Mouse (Mus musculus): Measurements from ENCODE around the gene Gcfc2. TPM values are rescaled to one million over a fixed set of nuclear protein-coding genes. Genes with fewer than 3 reads are reported as not detected.
A peak's percentile ranks its signal among the peaks of the same experiment; 100 is the strongest.

Gene Gcfc2
- polyA plus RNA-seq (2014; fragmentation: Nextera tagmentation; extraction: Ambion mirVana) = 10.7 and 12.4 TPM in 2 replicates

DNA sequence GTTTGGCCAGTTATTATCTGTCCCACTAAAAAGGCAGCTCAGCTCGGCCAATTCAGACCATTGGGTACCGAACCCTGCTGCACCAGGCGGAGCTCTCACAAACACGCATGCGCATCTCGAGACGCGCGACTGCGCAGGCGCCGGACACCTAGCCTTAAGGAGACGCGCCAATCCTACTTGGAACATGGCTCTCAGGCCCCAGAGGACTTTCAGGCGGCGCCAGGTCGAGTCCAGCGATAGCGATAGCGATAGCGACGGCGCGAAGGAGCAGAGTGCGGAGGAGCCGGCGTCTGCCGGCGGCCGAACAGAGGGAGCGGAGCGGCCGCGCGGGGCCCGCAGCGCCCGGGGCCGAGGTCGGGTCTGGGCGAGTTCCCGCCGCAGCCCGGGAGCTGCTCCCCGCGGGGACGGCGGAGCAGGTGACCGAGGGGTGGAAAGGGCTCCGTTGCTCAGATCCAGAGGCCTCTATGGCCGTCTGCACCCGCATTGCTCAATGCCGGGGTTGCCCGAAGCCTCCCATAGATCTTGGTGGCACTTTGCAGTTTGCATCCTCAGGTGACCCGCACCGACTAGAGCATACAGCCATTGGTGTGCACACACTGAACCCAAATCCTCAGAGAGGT, at the start of gene Gcfc2:
Gene Gcfc2 (plus strand): TSS at position 147 of the 620 bp plus-strand sequence.
- Histone ChIP-seq H3K9ac (ENCODE audit: low read depth, low read length) (peak within 1 kb of the TSS; percentile 76), H3K4me1 (replicated peaks; ENCODE audit: control insufficient read depth, insufficient read depth, low read length) (peaks cover 10% of the 10 kb centered on the region), H3K27ac (ENCODE audit: low read depth, low read length) (0 out of 2 replicates have a peak within 1 kb of the TSS, but pooled peaks have one; percentile 60), H3K36me3 (ENCODE audit: control insufficient read depth, insufficient read depth, low read length) (peaks cover 7% of the 10 kb centered on the region; the same call in 1 of the 2 replicates), H3K27me3 (replicated peaks; ENCODE audit: control insufficient read depth, insufficient read depth, low read length) (no peaks in the 10 kb centered on the region), H3K4me2 (peak within 1 kb of the TSS; percentile 78), H3K4me3 (ENCODE audit: low read depth, low read length) (peak within 1 kb of the TSS; percentile 77), H3K9me3 (ENCODE audit: control insufficient read depth, low read length) (no peaks in the 10 kb centered on the region)
- under 1% methylated on average over 56 of the region's 56 CpGs for WGBS
- DNase-seq (ENCODE audit: low spot score) (peak; percentile 93), ATAC-seq (replicated peaks; ENCODE audit: low FRiP score) (peak; percentile 92)

DNA sequence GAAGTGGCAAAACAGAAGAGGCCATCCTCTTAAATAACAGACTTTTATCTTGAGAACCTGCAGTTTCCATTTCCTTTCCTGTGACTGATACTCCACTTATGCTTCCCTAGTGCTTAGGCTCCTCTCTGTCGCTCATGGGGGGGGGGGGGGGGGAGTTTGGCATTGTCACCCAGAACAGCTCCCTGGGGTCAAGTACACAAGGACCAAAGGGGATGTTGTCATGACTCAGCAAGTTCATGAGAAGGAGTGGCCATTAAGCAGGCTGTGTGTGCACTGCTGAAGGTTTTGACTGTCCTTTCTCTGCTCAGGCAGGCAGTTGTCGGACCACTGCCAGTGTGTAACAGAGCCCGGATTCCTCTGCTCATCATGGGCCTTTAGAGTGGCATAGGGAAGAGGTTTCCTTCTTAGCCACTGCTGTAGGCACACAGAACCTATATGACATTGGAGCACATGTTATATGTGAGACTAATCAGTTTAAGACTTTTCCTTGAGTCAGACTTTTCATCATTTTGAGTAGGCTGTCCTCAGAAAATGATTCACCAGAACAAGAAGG, 27.7 kb upstream of the Gcfc2 start:
- H3K27ac ChIP-seq (ENCODE audit: low read depth, low read length) = no peak overlapping the region
- DNase-seq (ENCODE audit: low spot score) (no peak), ATAC-seq (replicated peaks; ENCODE audit: low FRiP score) (peak; percentile 43; the same call in 1 of the 2 replicates)
- H3K9ac ChIP-seq (ENCODE audit: low read depth, low read length) = no peak overlapping the region
- H3K4me3 ChIP-seq (ENCODE audit: low read depth, low read length) = no peak overlapping the region
- H3K36me3 ChIP-seq (ENCODE audit: control insufficient read depth, insufficient read depth, low read length) = no peaks in the 10 kb centered on the region
- H3K4me1 ChIP-seq (replicated peaks; ENCODE audit: control insufficient read depth, insufficient read depth, low read length) = no peaks in the 10 kb centered on the region
- 72% methylated on average over 2 of the region's 3 CpGs for WGBS
- no peaks in the 10 kb centered on the region for H3K9me3 ChIP-seq (ENCODE audit: control insufficient read depth, low read length)
- no peaks in the 10 kb centered on the region for H3K27me3 ChIP-seq (replicated peaks; ENCODE audit: control insufficient read depth, insufficient read depth, low read length)
- no peak overlapping the region for H3K4me2 ChIP-seq

DNA sequence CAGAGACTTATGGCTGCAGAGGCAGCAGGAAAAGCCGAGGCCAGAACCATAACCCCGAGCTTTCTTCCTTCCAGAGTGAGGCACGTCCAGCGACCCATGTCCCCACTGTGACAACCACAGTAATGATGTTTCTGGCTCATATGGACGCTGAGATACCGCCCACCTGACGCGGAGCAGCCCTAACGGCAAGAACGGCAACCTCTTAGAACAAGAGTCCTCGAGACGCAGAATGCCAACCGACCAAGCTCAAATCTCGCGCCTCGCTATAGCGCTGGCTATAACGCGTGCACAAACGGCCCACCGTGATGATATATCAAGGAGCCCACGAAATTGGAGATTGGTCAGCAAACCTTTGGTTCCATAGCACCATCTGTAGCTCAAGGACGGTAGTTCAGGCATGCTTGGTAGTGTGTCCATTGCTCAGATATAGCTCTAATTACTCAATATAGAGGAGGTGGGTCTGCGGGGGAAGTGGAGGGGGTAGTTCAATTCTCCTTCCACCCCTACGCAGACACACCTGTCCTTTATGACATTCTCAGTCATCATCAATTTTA, 13.1 kb upstream of the Gcfc2 start:
- H3K27me3 ChIP-seq (replicated peaks; ENCODE audit: control insufficient read depth, insufficient read depth, low read length) = no peaks in the 10 kb centered on the region
- no peak for DNase-seq (ENCODE audit: low spot score)
- WGBS = 80% methylated on average over 25 of the region's 25 CpGs
- no peak overlapping the region for H3K4me3 ChIP-seq (ENCODE audit: low read depth, low read length)
- H3K27ac ChIP-seq (ENCODE audit: low read depth, low read length) = no peak overlapping the region
- H3K4me1 ChIP-seq (replicated peaks; ENCODE audit: control insufficient read depth, insufficient read depth, low read length) = no peaks in the 10 kb centered on the region
- ATAC-seq (replicated peaks; ENCODE audit: low FRiP score) = no peak
- H3K4me2 ChIP-seq = no peak overlapping the region
- H3K9me3 ChIP-seq (ENCODE audit: control insufficient read depth, low read length) = no peaks in the 10 kb centered on the region
- no peak overlapping the region for H3K9ac ChIP-seq (ENCODE audit: low read depth, low read length)
- no peaks in the 10 kb centered on the region for H3K36me3 ChIP-seq (ENCODE audit: control insufficient read depth, insufficient read depth, low read length)

DNA sequence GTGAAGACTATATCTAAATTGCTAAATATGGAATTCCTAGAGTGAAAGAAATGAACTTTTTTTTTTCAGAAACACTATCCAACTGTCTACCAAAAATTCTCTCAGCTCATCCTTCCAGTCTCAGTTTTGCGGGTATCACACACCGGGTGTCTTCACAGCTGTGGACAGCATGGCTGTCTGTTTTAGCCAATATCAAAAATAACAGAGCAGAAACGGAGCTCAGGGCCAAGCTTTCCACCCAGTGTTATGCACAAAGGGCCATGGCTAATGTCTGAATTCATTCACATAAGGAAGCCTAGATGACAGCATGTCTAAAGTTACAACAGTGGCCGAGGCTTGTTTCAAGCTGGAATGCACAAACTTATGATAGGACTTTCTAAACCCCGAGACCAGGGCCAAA, 12.2 kb upstream of the Gcfc2 start:
- H3K9ac ChIP-seq (ENCODE audit: low read depth, low read length) = no peak overlapping the region
- no peaks in the 10 kb centered on the region for H3K36me3 ChIP-seq (ENCODE audit: control insufficient read depth, insufficient read depth, low read length)
- H3K27me3 ChIP-seq (replicated peaks; ENCODE audit: control insufficient read depth, insufficient read depth, low read length) = no peaks in the 10 kb centered on the region
- H3K4me1 ChIP-seq (replicated peaks; ENCODE audit: control insufficient read depth, insufficient read depth, low read length) = no peaks in the 10 kb centered on the region
- H3K9me3 ChIP-seq (ENCODE audit: control insufficient read depth, low read length) = no peaks in the 10 kb centered on the region
- ATAC-seq (replicated peaks; ENCODE audit: low FRiP score) = no peak
- H3K4me3 ChIP-seq (ENCODE audit: low read depth, low read length) = no peak overlapping the region
- DNase-seq (ENCODE audit: low spot score) = no peak
- H3K4me2 ChIP-seq = no peak overlapping the region
- H3K27ac ChIP-seq (ENCODE audit: low read depth, low read length) = no peak overlapping the region
- WGBS = 77% methylated on average over 5 of the region's 5 CpGs

DNA sequence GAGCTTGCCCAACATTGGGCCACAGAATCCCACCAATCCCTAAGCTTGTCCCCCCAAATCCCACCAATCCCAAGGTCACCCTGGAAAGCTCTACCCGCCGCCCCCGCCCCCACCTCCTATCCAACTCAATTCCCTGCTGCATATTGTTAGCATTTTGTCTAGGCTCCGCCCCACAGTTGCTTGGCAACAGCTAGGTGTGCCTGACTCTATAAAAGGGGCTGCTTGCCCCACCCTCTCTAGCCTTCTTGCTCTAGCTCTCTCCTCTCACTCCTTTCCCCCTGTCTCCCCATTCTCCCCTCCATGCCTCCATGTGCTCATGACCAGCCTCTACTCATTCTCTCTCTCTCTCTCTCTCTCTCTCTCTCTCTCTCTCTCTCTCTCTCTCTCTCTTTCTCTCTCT, 11.8 kb upstream of the Gcfc2 start:
- Histone ChIP-seq H3K27ac (ENCODE audit: low read depth, low read length) (no peak overlapping the region), H3K4me1 (replicated peaks; ENCODE audit: control insufficient read depth, insufficient read depth, low read length) (no peaks in the 10 kb centered on the region), H3K9me3 (ENCODE audit: control insufficient read depth, low read length) (no peaks in the 10 kb centered on the region), H3K9ac (ENCODE audit: low read depth, low read length) (no peak overlapping the region), H3K4me2 (no peak overlapping the region), H3K36me3 (ENCODE audit: control insufficient read depth, insufficient read depth, low read length) (no peaks in the 10 kb centered on the region), H3K27me3 (replicated peaks; ENCODE audit: control insufficient read depth, insufficient read depth, low read length) (no peaks in the 10 kb centered on the region), H3K4me3 (ENCODE audit: low read depth, low read length) (no peak overlapping the region)
- no peak for DNase-seq (ENCODE audit: low spot score)
- 87% methylated on average over 4 of the region's 4 CpGs for WGBS
- ATAC-seq (replicated peaks; ENCODE audit: low FRiP score) = no peak

DNA sequence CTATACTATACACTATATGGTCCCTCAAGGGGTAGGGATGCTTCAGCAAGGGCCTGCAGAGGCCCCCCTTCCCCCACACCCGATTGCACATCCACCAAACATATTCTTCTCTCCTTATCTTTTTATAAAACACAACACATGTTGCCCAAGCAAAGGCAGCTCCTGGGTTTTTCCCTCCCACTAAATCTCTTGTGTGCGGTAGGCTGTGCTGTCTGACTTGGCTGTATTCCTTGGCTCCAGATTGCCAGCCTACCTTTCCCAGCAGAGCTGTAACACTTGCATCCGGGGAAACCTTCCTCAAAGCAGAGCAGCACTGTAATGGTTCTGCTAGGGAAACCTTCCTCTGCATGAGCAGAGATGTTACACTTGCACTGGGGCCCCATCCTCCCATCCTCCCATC, 11.3 kb upstream of the Gcfc2 start:
- DNase-seq (ENCODE audit: low spot score) (no peak), ATAC-seq (replicated peaks; ENCODE audit: low FRiP score) (no peak)
- H3K9ac ChIP-seq (ENCODE audit: low read depth, low read length) = no peak overlapping the region
- 64% methylated on average over 3 of the region's 3 CpGs for WGBS
- no peak overlapping the region for H3K27ac ChIP-seq (ENCODE audit: low read depth, low read length)
- H3K27me3 ChIP-seq (replicated peaks; ENCODE audit: control insufficient read depth, insufficient read depth, low read length) = no peaks in the 10 kb centered on the region
- no peaks in the 10 kb centered on the region for H3K9me3 ChIP-seq (ENCODE audit: control insufficient read depth, low read length)
- no peaks in the 10 kb centered on the region for H3K36me3 ChIP-seq (ENCODE audit: control insufficient read depth, insufficient read depth, low read length)
- H3K4me3 ChIP-seq (ENCODE audit: low read depth, low read length) = no peak overlapping the region
- no peaks in the 10 kb centered on the region for H3K4me1 ChIP-seq (replicated peaks; ENCODE audit: control insufficient read depth, insufficient read depth, low read length)
- no peak overlapping the region for H3K4me2 ChIP-seq

DNA sequence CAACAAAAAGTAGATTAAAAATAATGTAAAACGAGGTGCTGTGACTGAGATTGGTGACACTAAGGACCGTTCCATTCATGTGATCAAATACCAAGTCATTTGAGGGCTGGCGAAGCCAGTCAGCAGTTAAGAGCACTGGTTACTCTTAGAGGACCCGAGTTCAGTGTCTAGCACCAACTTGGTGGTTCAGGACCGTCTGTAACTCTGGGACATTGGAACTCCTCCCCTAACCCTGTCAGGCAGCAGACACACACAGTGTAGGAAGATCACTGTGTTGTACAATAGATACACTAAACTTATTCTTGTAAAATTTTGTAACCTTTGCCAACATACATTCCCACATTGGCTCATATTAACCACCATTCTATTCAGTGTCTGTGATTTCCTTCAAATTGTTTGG, 835 bp downstream of the Gcfc2 start:
- no peak overlapping the region for H3K27ac ChIP-seq (ENCODE audit: low read depth, low read length)
- peaks cover 7% of the 10 kb centered on the region; the same call in 1 of the 2 replicates for H3K36me3 ChIP-seq (ENCODE audit: control insufficient read depth, insufficient read depth, low read length)
- H3K9me3 ChIP-seq (ENCODE audit: control insufficient read depth, low read length) = no peaks in the 10 kb centered on the region
- H3K4me3 ChIP-seq (ENCODE audit: low read depth, low read length) = peak overlapping the region; percentile 77
- 16% methylated on average over 5 of the region's 5 CpGs for WGBS
- peaks cover 10% of the 10 kb centered on the region for H3K4me1 ChIP-seq (replicated peaks; ENCODE audit: control insufficient read depth, insufficient read depth, low read length)
- H3K27me3 ChIP-seq (replicated peaks; ENCODE audit: control insufficient read depth, insufficient read depth, low read length) = no peaks in the 10 kb centered on the region
- ATAC-seq (replicated peaks; ENCODE audit: low FRiP score) (peak; percentile 62), DNase-seq (ENCODE audit: low spot score) (no peak)
- H3K4me2 ChIP-seq = peak overlapping the region; percentile 78
- H3K9ac ChIP-seq (ENCODE audit: low read depth, low read length) = peak overlapping the region; percentile 76

DNA sequence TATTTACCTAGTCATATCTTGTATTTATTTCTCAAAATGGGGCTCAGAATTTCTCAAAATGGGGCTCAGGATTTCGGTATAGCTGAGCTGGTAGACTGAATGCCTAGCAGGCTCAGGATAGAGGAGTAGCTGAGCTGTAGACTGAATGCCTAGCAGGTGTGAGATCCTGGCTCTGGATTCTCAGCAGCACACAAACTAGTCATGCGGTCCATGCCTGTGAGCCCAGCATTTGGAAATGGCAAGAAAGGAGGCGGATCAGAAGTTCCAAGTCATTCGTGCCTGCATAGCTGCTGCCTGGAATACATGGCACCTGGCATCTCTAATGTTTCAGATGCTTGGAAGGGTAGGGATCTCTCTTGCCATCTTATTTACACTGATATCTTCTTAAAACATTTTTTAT, 5.9 kb downstream of the Gcfc2 start:
- Histone ChIP-seq H3K9me3 (ENCODE audit: control insufficient read depth, low read length) (peaks cover 5% of the 10 kb centered on the region; the same call in 1 of the 2 replicates), H3K4me3 (ENCODE audit: low read depth, low read length) (no peak overlapping the region), H3K4me1 (replicated peaks; ENCODE audit: control insufficient read depth, insufficient read depth, low read length) (peaks cover 8% of the 10 kb centered on the region), H3K27ac (ENCODE audit: low read depth, low read length) (no peak overlapping the region), H3K4me2 (no peak overlapping the region), H3K36me3 (ENCODE audit: control insufficient read depth, insufficient read depth, low read length) (peaks cover 33% of the 10 kb centered on the region), H3K9ac (ENCODE audit: low read depth, low read length) (no peak overlapping the region), H3K27me3 (replicated peaks; ENCODE audit: control insufficient read depth, insufficient read depth, low read length) (no peaks in the 10 kb centered on the region)
- ATAC-seq (replicated peaks; ENCODE audit: low FRiP score) (no peak), DNase-seq (ENCODE audit: low spot score) (no peak)
- WGBS = 90% methylated on average over 4 of the region's 4 CpGs

DNA sequence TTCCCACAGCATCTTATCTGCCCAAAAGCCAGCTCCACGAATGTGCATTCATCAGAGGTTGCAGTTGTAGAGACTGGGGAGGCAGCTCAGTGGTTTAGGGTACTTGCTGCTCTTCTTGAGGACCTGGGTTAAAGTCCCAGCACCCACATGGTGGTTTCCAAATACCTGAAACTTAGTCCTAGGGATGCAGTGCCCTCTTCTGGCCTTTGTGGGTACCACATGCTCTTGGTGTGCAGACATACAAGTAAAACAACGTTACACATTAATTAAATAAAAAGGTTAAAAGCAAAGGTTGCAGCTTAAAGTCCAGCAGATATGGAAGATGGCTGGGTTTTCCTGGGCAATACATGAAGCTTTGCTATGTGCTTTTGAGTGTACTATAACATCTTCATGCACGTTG, 9.8 kb downstream of the Gcfc2 start:
- Histone ChIP-seq H3K4me1 (replicated peaks; ENCODE audit: control insufficient read depth, insufficient read depth, low read length) (no peaks in the 10 kb centered on the region), H3K9me3 (ENCODE audit: control insufficient read depth, low read length) (peaks cover 5% of the 10 kb centered on the region; the same call in 1 of the 2 replicates), H3K4me2 (no peak overlapping the region), H3K4me3 (ENCODE audit: low read depth, low read length) (no peak overlapping the region), H3K36me3 (ENCODE audit: control insufficient read depth, insufficient read depth, low read length) (peaks cover 47% of the 10 kb centered on the region), H3K9ac (ENCODE audit: low read depth, low read length) (no peak overlapping the region), H3K27me3 (replicated peaks; ENCODE audit: control insufficient read depth, insufficient read depth, low read length) (no peaks in the 10 kb centered on the region), H3K27ac (ENCODE audit: low read depth, low read length) (no peak overlapping the region)
- DNase-seq (ENCODE audit: low spot score) = no peak
- no peak for ATAC-seq (replicated peaks; ENCODE audit: low FRiP score)
- 89% methylated on average over 3 of the region's 3 CpGs for WGBS
